Mouse (Mus musculus): Measurements from ENCODE around the gene Olfr573-ps1. TPM values are rescaled to one million over a fixed set of nuclear protein-coding genes. Genes with fewer than 3 reads are reported as not detected.
A peak's percentile ranks its signal among the peaks of the same experiment; 100 is the strongest.

The Olfr573-ps1 gene
- not detected for total RNA-seq (2021)
- long read RNA-seq, experiment 1, result 0 reads
- long read RNA-seq, experiment 2, result 0 reads

DNA sequence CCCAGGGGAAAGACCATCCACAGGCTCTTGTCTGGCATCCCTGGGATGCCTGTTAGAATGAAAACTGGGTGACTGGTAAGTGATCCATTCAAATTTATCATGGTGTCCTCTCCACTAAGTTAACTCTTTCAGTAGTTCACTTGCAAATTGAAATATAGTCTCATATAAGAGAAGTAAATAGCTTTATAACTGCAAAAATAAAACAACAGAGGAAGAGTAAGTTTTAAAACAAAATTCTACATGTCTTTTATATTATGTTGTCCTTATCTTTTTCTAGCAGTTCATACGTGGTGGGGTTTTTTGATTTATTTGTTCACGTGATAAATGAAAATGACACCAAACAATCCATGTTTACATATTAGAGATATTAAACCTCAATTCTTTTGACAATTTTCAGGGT, at the start of gene Olfr573-ps1:
Olfr573-ps1 (minus strand) TSS at position 101 of the 400 bp plus-strand sequence.
- DNase-seq, result no peak

DNA sequence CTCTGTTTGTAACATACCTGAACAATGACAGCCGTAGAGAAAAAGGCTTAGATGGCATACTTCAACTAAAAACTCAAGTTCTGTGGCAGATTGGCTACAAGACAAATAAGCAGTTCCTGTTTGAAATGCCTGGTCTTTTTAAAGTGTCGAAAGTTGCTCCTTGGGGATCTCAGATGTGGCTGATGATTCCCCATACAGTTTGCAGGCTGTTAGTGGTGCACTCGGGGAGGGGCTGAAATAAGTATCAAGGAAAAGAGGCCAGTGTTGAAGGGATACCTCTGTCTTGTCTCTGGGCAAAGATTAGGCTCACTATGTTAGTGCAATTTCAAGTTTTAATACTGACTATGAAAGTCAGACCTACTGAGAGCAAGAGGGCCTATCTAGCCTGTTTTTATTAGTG, 46.8 kb upstream of the Olfr573-ps1 start, which contains the start of gene Olfr578:
Olfr578 (minus strand) TSS at position 101 of the 400 bp plus-strand sequence.
- DNase-seq, result no peak

DNA sequence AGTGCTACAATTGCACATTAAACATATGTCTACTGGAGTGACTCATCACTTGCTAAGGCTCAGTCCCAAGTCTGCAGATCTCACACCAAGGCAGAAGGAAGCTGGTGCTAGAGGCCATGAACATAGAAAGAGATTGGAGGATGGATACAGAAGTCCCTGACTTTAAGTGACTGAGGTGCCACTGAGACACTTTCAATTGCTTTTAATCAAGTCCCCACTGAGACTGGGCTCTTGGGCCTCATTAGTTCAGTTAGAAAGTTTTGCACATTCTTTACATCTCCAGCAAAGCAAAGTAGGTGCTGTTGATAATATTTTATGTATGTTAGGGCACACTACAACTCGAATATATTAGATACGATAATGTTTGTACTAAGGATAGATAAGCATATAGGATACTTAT, 33.5 kb upstream of the Olfr573-ps1 start, which contains the start of gene Olfr577:
Olfr577 (minus strand) TSS at position 101 of the 400 bp plus-strand sequence.
- no peak for DNase-seq

DNA sequence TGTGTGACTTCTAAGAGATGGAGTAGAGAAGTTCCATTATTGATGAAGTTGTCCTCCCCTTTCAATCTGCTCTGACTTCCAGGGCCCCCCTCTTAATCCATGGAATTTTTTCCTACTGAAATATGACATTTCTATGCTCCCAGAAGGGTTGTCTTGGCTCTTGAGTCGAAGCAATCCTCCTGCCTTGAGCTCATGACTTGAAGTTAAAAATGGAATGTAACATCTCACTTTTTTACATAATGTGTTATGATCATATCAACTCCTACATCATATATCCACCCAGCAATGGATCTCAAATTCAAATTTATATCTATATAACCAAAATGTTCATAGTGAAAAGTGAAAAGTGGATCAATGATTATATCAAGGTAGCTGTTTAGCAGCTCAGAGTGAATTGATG, 32.0 kb upstream of the Olfr573-ps1 start:
- DNase-seq, result no peak

DNA sequence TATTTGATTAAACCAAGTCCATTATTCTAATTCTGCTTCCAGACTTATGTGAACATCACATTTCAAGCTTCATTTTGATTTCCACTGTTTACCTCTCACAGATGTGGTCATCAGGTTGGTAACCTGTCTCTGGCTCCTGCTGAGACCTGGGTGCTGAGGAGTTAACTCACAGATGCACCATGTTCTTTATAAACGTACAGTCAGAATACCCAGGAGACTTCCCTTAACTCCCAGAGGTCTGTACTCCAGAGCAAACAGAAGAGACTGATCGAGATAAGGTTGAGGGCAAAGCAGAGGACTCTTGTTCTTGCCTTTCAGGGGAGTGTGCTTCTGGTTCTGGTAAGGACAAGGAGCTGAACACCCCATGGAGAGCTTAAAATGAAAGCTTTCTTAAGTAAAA, 20.0 kb upstream of the Olfr573-ps1 start, which contains the start of gene Olfr576:
Olfr576 (plus strand) TSS at position 301 of the 400 bp plus-strand sequence.
- no peak for DNase-seq

DNA sequence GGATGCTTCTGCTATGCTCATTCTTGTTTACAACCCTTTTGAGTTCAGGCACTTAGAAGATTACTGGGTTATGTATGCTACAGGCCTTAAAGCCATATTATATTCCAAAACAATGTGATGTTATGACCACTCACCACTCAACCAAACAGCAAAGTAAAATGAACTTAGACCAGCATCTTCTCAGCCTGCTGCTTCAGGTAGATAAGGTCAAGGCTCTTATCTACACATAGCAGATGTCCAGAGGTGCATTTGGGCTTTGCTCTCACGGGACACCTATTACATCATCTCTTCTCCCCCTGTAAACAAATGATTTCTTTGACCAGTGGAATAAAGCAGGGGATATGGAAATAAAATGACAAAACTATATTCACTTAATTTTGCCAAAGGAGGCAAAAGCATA, 16.2 kb upstream of the Olfr573-ps1 start, which contains the start of gene Olfr575:
Olfr575 (minus strand) TSS at position 183 of the 400 bp plus-strand sequence.
- no peak for DNase-seq

DNA sequence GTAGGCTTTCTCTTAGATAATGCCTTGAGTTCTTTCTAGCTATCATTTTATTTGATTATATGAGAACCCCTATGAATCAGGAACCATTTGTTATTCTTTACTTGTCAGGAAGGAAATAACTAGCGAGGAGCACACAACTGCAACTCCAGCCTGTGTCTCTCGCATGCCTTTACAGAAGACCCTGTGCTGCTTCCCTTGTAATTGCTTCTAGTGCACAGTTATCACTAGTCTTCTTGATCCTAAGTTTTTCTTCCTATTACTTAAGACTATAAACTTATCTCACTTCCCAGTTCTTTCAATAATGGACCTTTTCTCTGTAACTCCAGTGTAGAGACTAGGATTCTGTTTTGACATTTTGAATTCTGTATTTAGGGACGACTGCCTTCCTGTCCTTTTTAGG, 15.8 kb upstream of the Olfr573-ps1 start:
- DNase-seq, result no peak

DNA sequence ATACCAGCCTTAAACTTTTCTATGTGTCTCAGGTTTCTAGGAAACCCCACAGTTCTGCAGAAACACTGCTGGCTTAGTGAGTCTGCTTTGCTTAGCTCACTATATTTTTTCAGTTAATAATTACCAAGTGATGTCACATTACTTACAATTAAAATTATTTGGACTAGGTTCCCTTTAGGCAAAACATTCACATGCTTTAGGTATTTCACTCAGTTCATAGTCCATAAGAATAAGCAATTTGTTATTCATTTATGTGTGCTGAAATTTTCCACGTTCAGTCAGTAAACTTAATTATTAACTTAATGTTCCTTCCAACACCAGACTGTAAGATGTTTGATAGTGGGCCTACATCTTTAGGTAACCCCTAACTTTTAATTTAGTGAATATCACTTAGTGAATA, 8.4 kb upstream of the Olfr573-ps1 start:
- no peak for DNase-seq

DNA sequence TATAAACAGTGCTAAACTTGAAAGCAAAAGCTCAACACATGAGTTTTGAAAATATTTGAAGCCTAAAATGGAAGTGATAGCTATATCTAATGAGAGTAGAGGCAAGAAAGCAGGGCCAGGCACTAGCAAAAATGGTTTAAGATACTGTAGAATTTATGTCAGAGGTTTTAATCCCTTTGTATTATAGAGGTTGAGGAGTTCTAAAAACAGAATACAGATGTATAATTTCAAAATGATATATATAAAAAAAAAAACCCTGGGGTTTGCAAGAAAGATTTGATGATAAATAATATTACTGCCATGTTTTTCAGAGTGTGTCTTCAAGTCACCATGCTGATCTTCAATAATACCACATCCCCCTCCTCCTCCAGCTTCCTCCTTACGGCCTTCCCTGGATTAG, 5.8 kb upstream of the Olfr573-ps1 start, which contains the start of gene Olfr574:
Olfr574 (plus strand) TSS at position 301 of the 400 bp plus-strand sequence.
- no peak for DNase-seq

DNA sequence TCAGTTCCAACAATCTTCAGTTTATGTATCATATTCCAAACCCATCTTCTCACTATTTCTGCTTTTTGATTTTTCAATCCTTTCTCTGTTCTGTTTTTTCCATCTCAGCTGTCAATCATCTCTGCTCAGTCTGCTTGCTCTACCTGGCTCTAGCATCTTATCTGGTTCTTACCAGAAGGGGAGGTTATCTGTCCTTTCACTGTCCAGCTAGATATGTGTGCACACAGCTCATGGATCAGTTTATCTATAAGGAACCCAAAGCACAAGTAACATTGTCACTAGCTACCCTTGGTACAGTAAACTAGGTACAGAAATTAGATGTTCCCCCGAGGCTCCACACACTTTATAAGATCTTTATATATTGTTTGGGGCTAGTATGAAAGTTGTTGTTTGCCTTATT, 1.0 kb upstream of the Olfr573-ps1 start:
- no peak for DNase-seq

DNA sequence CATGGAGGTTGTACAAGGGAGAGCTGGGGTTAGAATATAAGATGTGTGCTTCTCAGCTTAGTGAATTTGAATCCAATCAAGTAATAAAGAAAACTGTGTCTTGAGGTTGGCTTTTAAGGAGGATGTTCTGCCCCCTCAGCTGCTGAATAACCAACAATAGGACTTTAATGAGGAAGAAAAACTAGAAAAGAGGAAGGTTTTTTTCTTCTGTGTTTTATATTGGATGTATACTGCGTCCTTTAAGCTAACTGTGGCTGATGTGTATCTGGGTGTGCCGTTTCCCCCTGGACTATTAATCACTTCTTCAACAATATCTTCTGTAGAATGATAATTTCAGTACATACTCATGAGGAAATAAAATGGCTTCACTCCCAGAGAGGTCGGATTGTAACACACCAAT, 15.3 kb downstream of the Olfr573-ps1 start:
- DNase-seq, result no peak

DNA sequence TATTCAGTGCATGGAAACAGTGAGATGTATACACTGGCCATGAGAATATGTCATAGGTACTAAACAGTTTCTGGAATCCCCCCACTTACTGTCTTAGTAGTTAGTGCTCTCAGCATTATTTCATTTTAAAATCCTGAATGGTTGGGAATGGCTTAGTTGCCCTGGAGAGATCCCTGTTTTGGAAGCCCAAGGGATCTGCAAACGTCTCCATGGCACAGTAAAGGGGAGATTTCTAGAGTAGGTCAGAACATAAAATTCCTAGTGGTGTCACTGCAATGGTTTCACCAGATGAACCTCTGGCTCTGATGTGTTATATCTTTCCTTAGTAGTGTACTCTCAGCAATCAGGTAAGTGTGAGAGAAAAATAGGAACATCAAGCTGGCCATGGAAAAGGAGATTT, 18.3 kb downstream of the Olfr573-ps1 start, which contains the start of gene Olfr572:
Olfr572 (plus strand) TSS at position 301 of the 400 bp plus-strand sequence.
- DNase-seq, result no peak

DNA sequence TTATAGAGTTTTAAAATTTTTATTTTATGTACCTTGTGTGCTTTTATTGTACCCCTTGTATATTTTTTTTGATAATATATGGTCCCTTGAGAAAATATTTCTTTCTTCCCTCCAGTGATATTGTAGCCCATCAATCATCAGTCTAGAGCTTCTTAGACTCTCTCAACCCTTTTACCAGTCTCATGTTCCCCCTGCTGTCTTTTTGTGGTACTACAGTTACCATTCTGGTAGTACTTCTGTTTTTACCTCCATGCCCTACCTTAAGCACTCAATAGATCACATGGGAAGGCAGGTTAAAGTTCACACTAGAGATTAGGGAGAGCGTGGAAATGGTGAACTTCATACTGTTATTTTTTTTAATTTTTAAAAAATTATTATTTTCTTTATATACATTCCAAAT, 22.7 kb downstream of the Olfr573-ps1 start:
- peak in 1 of 2 experiments; percentile 29 for DNase-seq

DNA sequence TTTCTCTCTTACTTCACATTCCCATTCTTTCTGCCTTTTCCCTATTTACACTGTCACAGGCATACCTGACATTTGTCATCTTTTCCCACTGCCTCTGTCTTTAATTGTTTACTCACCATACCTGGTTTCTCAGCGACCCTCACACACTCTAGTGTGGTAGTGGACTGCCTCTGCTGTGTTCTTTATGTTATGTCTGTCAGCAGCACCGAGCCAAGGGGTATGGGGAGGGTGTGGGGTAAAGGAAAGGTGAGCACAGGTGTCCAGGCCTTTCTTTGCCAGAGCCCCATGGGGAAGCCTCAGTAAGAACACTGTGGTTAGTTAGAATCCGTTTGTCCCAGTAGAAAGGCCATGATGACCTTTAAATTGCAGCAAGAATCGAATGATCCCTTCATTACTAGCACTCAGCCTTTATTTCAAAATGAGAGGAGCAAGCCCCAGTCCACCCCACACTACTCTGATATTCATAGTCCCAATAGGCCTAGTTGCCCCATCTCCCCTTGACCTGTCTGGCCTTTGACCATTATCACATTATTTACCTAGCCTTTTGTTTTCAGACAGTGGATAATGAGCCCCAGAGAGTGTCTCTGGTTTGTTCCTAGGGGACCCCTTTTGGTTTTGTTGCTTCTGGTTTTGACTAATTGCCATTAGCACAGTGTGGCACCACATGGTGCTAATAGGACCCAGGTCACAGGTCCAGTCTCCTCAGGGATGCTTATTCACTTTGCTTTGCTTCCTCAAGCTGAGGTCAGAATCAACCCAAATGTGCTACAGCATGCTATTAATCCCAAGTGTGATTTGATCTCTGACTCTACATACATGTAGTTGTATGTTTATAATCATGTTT, 25.1 kb downstream of the Olfr573-ps1 start, which contains the start of gene Olfr571:
Olfr571 (minus strand) TSS at position 505 of the 844 bp plus-strand sequence.
- DNase-seq, result no peak

DNA sequence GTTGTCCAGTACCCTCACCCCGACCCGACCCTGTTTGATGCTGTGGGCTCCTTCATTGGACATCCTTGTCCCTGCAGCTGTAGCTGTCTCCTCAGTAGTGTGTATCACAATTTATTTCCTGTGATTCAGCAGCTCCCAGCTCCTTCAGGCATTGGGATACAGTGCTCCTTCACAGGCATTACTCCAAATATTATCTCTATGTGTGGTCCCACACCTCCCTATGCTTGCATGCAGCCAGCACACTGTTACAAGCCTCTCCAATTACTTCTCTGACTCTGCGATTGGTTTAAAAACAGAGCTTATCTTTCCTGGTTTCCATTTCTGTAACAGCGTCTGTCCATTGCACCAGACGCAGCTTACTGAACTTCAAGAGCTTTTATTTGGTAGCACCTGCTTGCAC, 26.0 kb downstream of the Olfr573-ps1 start:
- no peak for DNase-seq

DNA sequence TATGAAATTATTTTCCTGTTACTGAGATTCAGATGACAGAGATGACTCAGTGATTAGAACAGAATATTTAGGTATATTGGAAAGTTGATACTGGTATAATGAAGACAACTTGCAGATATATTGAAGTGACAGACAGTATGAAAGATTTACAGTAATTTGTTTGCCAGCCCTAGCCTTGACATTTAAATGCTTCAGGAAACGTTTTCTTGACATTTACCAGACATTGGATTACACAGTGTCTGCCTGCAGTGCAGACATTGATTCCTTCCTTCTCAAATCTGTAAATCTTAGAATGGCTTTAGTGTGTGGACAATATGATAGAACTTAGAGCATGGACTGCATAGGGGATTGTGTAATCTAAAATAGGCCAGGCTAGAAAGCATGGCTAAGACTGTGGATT, 27.1 kb downstream of the Olfr573-ps1 start:
- no peak for DNase-seq

Other genes starting within 250 kb of the Olfr573-ps1 start
- gene Olfr557, start 246.7 kb downstream of the Olfr573-ps1 start, total RNA-seq (2021), result not detected
- under 1 TPM; 0.33 TPM for gene Olfr558, start 240.4 kb downstream of the Olfr573-ps1 start, total RNA-seq (2021)
- gene Olfr33, start 223.5 kb downstream of the Olfr573-ps1 start, total RNA-seq (2021), result not detected
- gene Olfr559, start 215.1 kb downstream of the Olfr573-ps1 start, total RNA-seq (2021), result not detected
- gene Olfr560, start 183.2 kb downstream of the Olfr573-ps1 start, total RNA-seq (2021), result not detected
- gene Olfr78, start 183.1 kb downstream of the Olfr573-ps1 start, total RNA-seq (2021), result under 1 TPM; 0.20 to 0.26 TPM
- gene Olfr561, start 171.4 kb downstream of the Olfr573-ps1 start, total RNA-seq (2021), result not detected
- gene Olfr564, start 139.1 kb downstream of the Olfr573-ps1 start, total RNA-seq (2021), result not detected
- gene Olfr566, start 83.8 kb downstream of the Olfr573-ps1 start, total RNA-seq (2021), result not detected
- not detected for gene Olfr568, start 65.5 kb downstream of the Olfr573-ps1 start, total RNA-seq (2021)
- not detected for gene Olfr569, start 51.7 kb downstream of the Olfr573-ps1 start, total RNA-seq (2021)
- gene Olfr570, start 48.0 kb downstream of the Olfr573-ps1 start, total RNA-seq (2021), result not detected
- gene Olfr571, start 25.0 kb downstream of the Olfr573-ps1 start, total RNA-seq (2021), result not detected
- not detected for gene Olfr572, start 18.2 kb downstream of the Olfr573-ps1 start, total RNA-seq (2021)
- not detected for gene Olfr574, start 5.9 kb upstream of the Olfr573-ps1 start, total RNA-seq (2021)
- gene Olfr575, start 16.2 kb upstream of the Olfr573-ps1 start, total RNA-seq (2021), result not detected
- gene Olfr576, start 20.1 kb upstream of the Olfr573-ps1 start, total RNA-seq (2021), result not detected
- not detected for gene Olfr577, start 33.4 kb upstream of the Olfr573-ps1 start, total RNA-seq (2021)
- gene Olfr578, start 46.7 kb upstream of the Olfr573-ps1 start, total RNA-seq (2021), result not detected
- not detected for gene Olfr582, start 95.4 kb upstream of the Olfr573-ps1 start, total RNA-seq (2021)
- not detected for gene Olfr583, start 108.7 kb upstream of the Olfr573-ps1 start, total RNA-seq (2021)
- gene Olfr584, start 139.3 kb upstream of the Olfr573-ps1 start, total RNA-seq (2021), result not detected
- gene Olfr585, start 155.1 kb upstream of the Olfr573-ps1 start, total RNA-seq (2021), result not detected
- not detected for gene Olfr586, start 183.1 kb upstream of the Olfr573-ps1 start, total RNA-seq (2021)
- not detected for gene Olfr588-ps1, start 198.3 kb upstream of the Olfr573-ps1 start, total RNA-seq (2021)
- not detected for gene Olfr589, start 213.8 kb upstream of the Olfr573-ps1 start, total RNA-seq (2021)
- gene Olfr591, start 235.8 kb upstream of the Olfr573-ps1 start, total RNA-seq (2021), result not detected
- gene Olfr592, start 242.2 kb upstream of the Olfr573-ps1 start, total RNA-seq (2021), result not detected